Mouse (Mus musculus) common myeloid progenitor, adult 5-6 weeks (primary cell): ENCODE results near the gene Pfn1. TPM values are rescaled to one million over a fixed set of nuclear protein-coding genes. Genes with fewer than 3 reads are reported as not detected.
A peak's percentile ranks its signal among the peaks of the same experiment; 100 is the strongest.

Experiments used
- ATAC-seq: replicated peaks from 2 replicates; pipeline ENCODE4 v1.8.0; 2016; ENCODE audit warnings: low read depth, mild to moderate bottlenecking, moderate TSS enrichment, inconsistent platforms; ENCODE audit not compliant: poor library complexity, severe bottlenecking
- total RNA-seq: library from RNA; stranded (forward); fragments of 200-1000, 187-1606 nt; gene quantifications from 2 replicates; pipeline ENCODE4 v1.2.3, GENCODE M21; 2017

Pfn1 gene
- total RNA-seq, 1 experiment from 2014 or later: 437 TPM

- ATAC-seq: no peak
These were observed 11.4 kb downstream of the Pfn1 start for GRCm38 (mm10) chr11:70643051-70643450.

- no peak for ATAC-seq
These were observed 13.2 kb downstream of the Pfn1 start for GRCm38 (mm10) chr11:70641241-70641640.

- ATAC-seq: no peak
These were observed 14.5 kb downstream of the Pfn1 start for GRCm38 (mm10) chr11:70639976-70640375.

GRCm38 (mm10) chr11:70638714-70639278 lies 15.6 kb downstream of the Pfn1 start, which contains the start of gene Gp1ba:
Gp1ba (plus strand) TSS chr11:70639122.
- peak; percentile 95 for ATAC-seq

GRCm38 (mm10) chr11:70638293-70638692 lies 16.2 kb downstream of the Pfn1 start:
- no peak; the same call in 1 of the 2 replicates for ATAC-seq

GRCm38 (mm10) chr11:70637764-70638163 lies 16.7 kb downstream of the Pfn1 start:
- no peak for ATAC-seq

GRCm38 (mm10) chr11:70635601-70636000 lies 18.8 kb downstream of the Pfn1 start:
- no peak for ATAC-seq

- no peak for ATAC-seq
These were observed 24.3 kb downstream of the Pfn1 start for GRCm38 (mm10) chr11:70630129-70630528.

- ATAC-seq: peak; percentile 57; the same call in 1 of the 2 replicates
These were observed 24.9 kb downstream of the Pfn1 start for GRCm38 (mm10) chr11:70629557-70629956.

- ATAC-seq: no peak
These were observed 26.0 kb downstream of the Pfn1 start for GRCm38 (mm10) chr11:70628431-70628830.

- ATAC-seq: no peak
These were observed 27.6 kb downstream of the Pfn1 start for GRCm38 (mm10) chr11:70626877-70627276.

GRCm38 (mm10) chr11:70625473-70625872 lies 29.0 kb downstream of the Pfn1 start:
- ATAC-seq: peak; percentile 61

GRCm38 (mm10) chr11:70623053-70623742 lies 31.2 kb downstream of the Pfn1 start:
- 0 out of 2 replicates have a peak, but pooled peaks have one; percentile 33 for ATAC-seq

- peak; percentile 80 for ATAC-seq
These were observed 32.3 kb downstream of the Pfn1 start for GRCm38 (mm10) chr11:70621972-70622814.

- no peak for ATAC-seq
These were observed 35.3 kb downstream of the Pfn1 start, which contains the start of gene Chrne for GRCm38 (mm10) chr11:70619101-70619500. Chrne (minus strand) TSS chr11:70619216.

- peak; percentile 23 for ATAC-seq
These were observed 38.8 kb downstream of the Pfn1 start, which contains the start of gene 4930544D05Rik for GRCm38 (mm10) chr11:70615516-70616093. 4930544D05Rik (plus strand) TSS chr11:70615848.

- ATAC-seq: peak; percentile 90
These were observed 39.4 kb downstream of the Pfn1 start for GRCm38 (mm10) chr11:70615074-70615473.

GRCm38 (mm10) chr11:70612505-70612904 lies 41.9 kb downstream of the Pfn1 start:
- no peak for ATAC-seq

- no peak for ATAC-seq
These were observed 43.7 kb downstream of the Pfn1 start for GRCm38 (mm10) chr11:70610752-70611151.

GRCm38 (mm10) chr11:70608381-70609066 lies 45.9 kb downstream of the Pfn1 start:
- ATAC-seq: no peak
